Mouse (Mus musculus): ENCODE measurements around the gene Tsnaxip1. TPM values are rescaled to one million over a fixed set of nuclear protein-coding genes. Genes with fewer than 3 reads are reported as not detected.

The Tsnaxip1 gene
- polyA plus RNA-seq, 1 experiment = not detected

DNA sequence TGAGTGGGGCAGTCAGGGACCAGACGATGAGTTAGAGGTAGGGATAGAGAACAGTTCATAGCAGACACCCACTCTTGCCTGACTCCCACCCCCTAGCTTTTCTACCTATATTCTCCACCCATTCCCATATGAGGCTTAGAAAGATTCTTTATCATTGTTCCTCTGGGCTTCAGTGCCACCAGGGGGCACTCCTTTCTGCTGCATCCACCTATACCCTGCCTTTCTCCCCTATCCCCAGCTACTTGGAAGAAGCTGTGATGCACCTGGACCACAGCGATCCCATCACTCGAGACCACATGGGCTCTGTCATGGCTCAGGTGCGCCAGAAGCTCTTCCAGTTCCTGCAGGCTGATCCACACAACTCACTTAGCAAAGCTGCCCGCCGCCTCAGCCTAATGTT is 64.9 kb downstream of the Tsnaxip1 start:
- Histone ChIP-seq H3K36me3 (replicated peaks; ENCODE audit: low read length) (peaks cover 80% of the 10 kb centered on the region), H3K4me3 (replicated peaks) (no peak overlapping the region), H3K4me1 (peaks cover 19% of the 10 kb centered on the region), H3K9me3 (no peaks in the 10 kb centered on the region), H3K27me3 (replicated peaks) (no peaks in the 10 kb centered on the region)
- TF ChIP-seq GATA1 (IDR thresholded peaks at IDR 0.05; ENCODE audit: borderline replicate concordance, low read length) (no peak), FLI1 (IDR thresholded peaks at IDR 0.05; ENCODE audit: low read length) (no peak)

DNA sequence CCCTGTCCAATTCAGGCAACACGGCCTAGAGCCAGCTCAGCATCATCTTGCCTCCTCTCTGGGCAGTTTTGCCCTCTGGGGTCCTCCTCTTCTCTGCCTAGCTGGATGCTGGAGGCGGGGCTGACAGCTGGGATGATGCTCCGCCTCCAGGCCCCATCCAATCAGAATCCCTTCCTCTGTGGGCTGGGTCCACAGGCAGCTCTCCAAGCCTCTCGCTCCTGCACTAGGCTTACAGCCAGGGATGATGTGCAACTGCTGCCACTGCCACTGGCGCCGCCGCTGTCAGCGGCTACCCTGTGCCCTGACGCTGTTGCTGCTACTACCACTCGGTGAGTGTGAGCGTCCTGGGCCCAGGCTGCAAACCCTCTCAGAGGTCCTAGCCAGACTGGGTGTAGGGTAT is 65.8 kb downstream of the Tsnaxip1 start, which contains the start of gene Nrn1l:
Gene Nrn1l, plus strand, starts transcription at position 229 of the 400 bp plus-strand sequence.
- Histone ChIP-seq H3K27me3 (replicated peaks) (no peaks in the 10 kb centered on the region), H3K4me1 (peaks cover 19% of the 10 kb centered on the region), H3K4me3 (replicated peaks) (no peak within 1 kb of the TSS), H3K9me3 (no peaks in the 10 kb centered on the region), H3K36me3 (replicated peaks; ENCODE audit: low read length) (peaks cover 71% of the 10 kb centered on the region)
- TF ChIP-seq GATA1 (IDR thresholded peaks at IDR 0.05; ENCODE audit: borderline replicate concordance, low read length) (no peak), FLI1 (IDR thresholded peaks at IDR 0.05; ENCODE audit: low read length) (no peak)

Other genes starting within 250 kb of the Tsnaxip1 start
- 19.3 and 27.7 TPM in 2 replicates for gene Ripor1, start 222.5 kb upstream of the Tsnaxip1 start, polyA plus RNA-seq (2012; ENCODE audit: insufficient read depth, low replicate concordance)
- 18.1 and 68.4 TPM in 2 replicates for gene Ctcf, start 191.2 kb upstream of the Tsnaxip1 start, polyA plus RNA-seq (2012; ENCODE audit: insufficient read depth, low replicate concordance)
- gene Agrp, start 190.3 kb upstream of the Tsnaxip1 start, polyA plus RNA-seq (2012; ENCODE audit: insufficient read depth, low replicate concordance) = not detected in 2 replicates
- 22.9 and 31.4 TPM in 2 replicates for gene Carmil2, start 141.5 kb upstream of the Tsnaxip1 start, polyA plus RNA-seq (2012; ENCODE audit: insufficient read depth, low replicate concordance)
- gene Acd, start 126.6 kb upstream of the Tsnaxip1 start, polyA plus RNA-seq (2012; ENCODE audit: insufficient read depth, low replicate concordance) = 26.9 and 57.9 TPM in 2 replicates
- 7.8 and 19.1 TPM in 2 replicates for gene Pard6a, start 126.6 kb upstream of the Tsnaxip1 start, polyA plus RNA-seq (2012; ENCODE audit: insufficient read depth, low replicate concordance)
- gene 4933405L10Rik, start 120.1 kb upstream of the Tsnaxip1 start, polyA plus RNA-seq (2012; ENCODE audit: insufficient read depth, low replicate concordance) = not detected in 2 replicates
- 22.7 and 26.1 TPM in 2 replicates for gene Enkd1, start 119.5 kb upstream of the Tsnaxip1 start, polyA plus RNA-seq (2012; ENCODE audit: insufficient read depth, low replicate concordance)
- gene Gfod2, start 69.1 kb upstream of the Tsnaxip1 start, polyA plus RNA-seq (2012; ENCODE audit: insufficient read depth, low replicate concordance) = 3.0 and 9.7 TPM in 2 replicates
- gene Ranbp10, start 381 bp upstream of the Tsnaxip1 start, polyA plus RNA-seq (2012; ENCODE audit: insufficient read depth, low replicate concordance) = 10.3 and 11.1 TPM in 2 replicates
- gene Cenpt, start 25.5 kb downstream of the Tsnaxip1 start, polyA plus RNA-seq (2012; ENCODE audit: insufficient read depth, low replicate concordance) = 22.5 and 23.5 TPM in 2 replicates
- 12.4 and 38.2 TPM in 2 replicates for gene Thap11, start 27.4 kb downstream of the Tsnaxip1 start, polyA plus RNA-seq (2012; ENCODE audit: insufficient read depth, low replicate concordance)
- gene Nutf2, start 32.8 kb downstream of the Tsnaxip1 start, polyA plus RNA-seq (2012; ENCODE audit: insufficient read depth, low replicate concordance) = 5.8 and 51.6 TPM in 2 replicates
- 8.0 and 13.1 TPM in 2 replicates for gene Edc4, start 53.1 kb downstream of the Tsnaxip1 start, polyA plus RNA-seq (2012; ENCODE audit: insufficient read depth, low replicate concordance)
- 0.22 TPM in 1 of 2 replicates, not detected in the other for gene Nrn1l, start 65.8 kb downstream of the Tsnaxip1 start, polyA plus RNA-seq (2012; ENCODE audit: insufficient read depth, low replicate concordance)
- 5.6 and 11.1 TPM in 2 replicates for gene Pskh1, start 72.7 kb downstream of the Tsnaxip1 start, polyA plus RNA-seq (2012; ENCODE audit: insufficient read depth, low replicate concordance)
- gene Ctrl, start 106.1 kb downstream of the Tsnaxip1 start, polyA plus RNA-seq (2012; ENCODE audit: insufficient read depth, low replicate concordance) = 0.39 TPM in 1 of 2 replicates, not detected in the other
- 63.8 and 341 TPM in 2 replicates for gene Psmb10, start 110.7 kb downstream of the Tsnaxip1 start, polyA plus RNA-seq (2012; ENCODE audit: insufficient read depth, low replicate concordance)
- 0.66 TPM in 1 of 2 replicates, not detected in the other for gene Lcat, start 115.7 kb downstream of the Tsnaxip1 start, polyA plus RNA-seq (2012; ENCODE audit: insufficient read depth, low replicate concordance)
- gene Slc12a4, start 138.4 kb downstream of the Tsnaxip1 start, polyA plus RNA-seq (2012; ENCODE audit: insufficient read depth, low replicate concordance) = 4.5 and 6.7 TPM in 2 replicates
- gene Dpep3, start 151.7 kb downstream of the Tsnaxip1 start, polyA plus RNA-seq (2012; ENCODE audit: insufficient read depth, low replicate concordance) = 0.46 TPM in 1 of 2 replicates, not detected in the other
- 3.6 TPM in 1 of 2 replicates, not detected in the other for gene Dus2, start 163.6 kb downstream of the Tsnaxip1 start, polyA plus RNA-seq (2012; ENCODE audit: insufficient read depth, low replicate concordance)
- not detected in 2 replicates for gene Dpep2nb, start 178.2 kb downstream of the Tsnaxip1 start, polyA plus RNA-seq (2012; ENCODE audit: insufficient read depth, low replicate concordance)
- 3.7 and 10.4 TPM in 2 replicates for gene Ddx28, start 184.2 kb downstream of the Tsnaxip1 start, polyA plus RNA-seq (2012; ENCODE audit: insufficient read depth, low replicate concordance)
- 1.7 and 3.2 TPM in 2 replicates for gene Nfatc3, start 231.1 kb downstream of the Tsnaxip1 start, polyA plus RNA-seq (2012; ENCODE audit: insufficient read depth, low replicate concordance)